Mouse (Mus musculus): ENCODE measurements around the gene Pld1. TPM values are rescaled to one million over a fixed set of nuclear protein-coding genes. Genes with fewer than 3 reads are reported as not detected.
A peak's percentile ranks its signal among the peaks of the same experiment; 100 is the strongest.
"Not testable (repeated sequence)": the region's sequence is repeated elsewhere in the genome, so short reads cannot be mapped to it uniquely, and the experiment has no call there.

Gene Pld1
- total RNA-seq, 2 experiments from 2014 or later = 16.0 to 19.2 TPM

- no peak for DNase-seq
- intact Hi-C loops (cut with DNase I) = loop anchor here (2.0 to 5.0 kb wide), 3 partner anchors 45 to 170 kb away; no protein-coding TSS in a partner anchor
Measured at GRCm38 (mm10) chr3:27937144-27938110, 1.1 kb upstream of the Pld1 start.

- intact Hi-C loops (cut with DNase I) = no loop called here
- DNase-seq = no peak
Measured at GRCm38 (mm10) chr3:27941634-27942033, 3.1 kb downstream of the Pld1 start.

- DNase-seq = peak; percentile 54 to 55
- intact Hi-C loops (cut with DNase I) = no loop called here
Measured at GRCm38 (mm10) chr3:27942991-27943390, 4.5 kb downstream of the Pld1 start.

GRCm38 (mm10) chr3:27945397-27945796 is 6.9 kb downstream of the Pld1 start:
- DNase-seq; intact Hi-C loops (cut with DNase I): not testable (repeated sequence)

GRCm38 (mm10) chr3:27949175-27949872 is 10.8 kb downstream of the Pld1 start:
- DNase-seq = no peak
- intact Hi-C loops (cut with DNase I) = no loop called here

GRCm38 (mm10) chr3:27949873-27950250 is 11.4 kb downstream of the Pld1 start:
- intact Hi-C loops (cut with DNase I) = no loop called here
- DNase-seq = no peak

- intact Hi-C loops (cut with DNase I) = no loop called here
- DNase-seq = no peak
Measured at GRCm38 (mm10) chr3:27950726-27951125, 12.2 kb downstream of the Pld1 start.

- intact Hi-C loops (cut with DNase I) = no loop called here
- no peak for DNase-seq
Measured at GRCm38 (mm10) chr3:27951721-27952120, 13.2 kb downstream of the Pld1 start.

- no peak for DNase-seq
- intact Hi-C loops (cut with DNase I) = no loop called here
Measured at GRCm38 (mm10) chr3:27956006-27956405, 17.5 kb downstream of the Pld1 start.

- intact Hi-C loops (cut with DNase I) = no loop called here
- DNase-seq = no peak
Measured at GRCm38 (mm10) chr3:27959221-27959620, 20.7 kb downstream of the Pld1 start.

- intact Hi-C loops (cut with DNase I) = no loop called here
Measured at GRCm38 (mm10) chr3:27961162-27961561, 22.7 kb downstream of the Pld1 start.

GRCm38 (mm10) chr3:27963795-27964201 is 25.3 kb downstream of the Pld1 start:
- DNase-seq = no peak
- intact Hi-C loops (cut with DNase I) = no loop called here

More at GRCm38 (mm10) chr3:27961162-27961561, 22.7 kb downstream of the Pld1 start:
- DNase-seq = no peak

- intact Hi-C loops (cut with DNase I) = no loop called here
- no peak for DNase-seq
Measured at GRCm38 (mm10) chr3:27968671-27969070, 30.2 kb downstream of the Pld1 start.

GRCm38 (mm10) chr3:27973936-27974335 is 35.4 kb downstream of the Pld1 start:
- intact Hi-C loops (cut with DNase I) = loop anchor here (10.0 kb wide), 1 partner anchor 509 kb away; no protein-coding TSS in a partner anchor
- DNase-seq = no peak

GRCm38 (mm10) chr3:27974981-27975380 is 36.5 kb downstream of the Pld1 start:
- intact Hi-C loops (cut with DNase I) = loop anchor here (10.0 kb wide), 1 partner anchor 510 kb away; no protein-coding TSS in a partner anchor
- DNase-seq = no peak

GRCm38 (mm10) chr3:27976931-27977544 is 38.5 kb downstream of the Pld1 start:
- intact Hi-C loops (cut with DNase I) = loop anchor here (10.0 kb wide), 1 partner anchor 512 kb away; no protein-coding TSS in a partner anchor
- no peak for DNase-seq

- intact Hi-C loops (cut with DNase I) = loop anchor here (10.0 kb wide), 1 partner anchor 513 kb away; no protein-coding TSS in a partner anchor
Measured at GRCm38 (mm10) chr3:27978030-27978723, 39.7 kb downstream of the Pld1 start.

GRCm38 (mm10) chr3:27981591-27981990 is 43.1 kb downstream of the Pld1 start:
- DNase-seq = no peak
- intact Hi-C loops (cut with DNase I) = loop anchor here (5.0 to 10.0 kb wide), 3 partner anchors 44 to 763 kb away; partner anchors contain the start of gene Pld1

More at GRCm38 (mm10) chr3:27978030-27978723, 39.7 kb downstream of the Pld1 start:
- no peak for DNase-seq

GRCm38 (mm10) chr3:27982436-27983017 is 44.0 kb downstream of the Pld1 start:
- DNase-seq = peak; percentile 70 to 73
- intact Hi-C loops (cut with DNase I) = loop anchor here (2.0 to 10.0 kb wide), 4 partner anchors 45 to 762 kb away; partner anchors contain the start of gene Pld1

Data from heart, postnatal 14 days (tissue).